Mouse (Mus musculus): Measurements from ENCODE around the gene Lrrc8c. TPM values are rescaled to one million over a fixed set of nuclear protein-coding genes. Genes with fewer than 3 reads are reported as not detected.

Lrrc8c gene
- total and polyA plus RNA-seq, 3 experiments, result 33.0 to 46.0 TPM; not detected in 1

- 0 out of 2 replicates have a peak, but pooled peaks have one; percentile 95 for TF ChIP-seq UBTF (IDR thresholded peaks at IDR 0.05; ENCODE audit: borderline replicate concordance, insufficient read depth, low read depth, low read length)
- no peak for TF ChIP-seq TBP (IDR thresholded peaks at IDR 0.05; ENCODE audit: low read depth, low read length)
- TF ChIP-seq MEF2A (IDR thresholded peaks at IDR 0.05; ENCODE audit: extremely low read depth, insufficient replicate concordance, low read depth, low read length, poor library complexity, severe bottlenecking), result no peak
- no peak for TF ChIP-seq JUND (IDR thresholded peaks at IDR 0.05; ENCODE audit: low read depth, low read length)
Observed at GRCm38 (mm10) chr5:105519096-105519975, at the start of gene Lrrc8c (continued).

GRCm38 (mm10) chr5:105472983-105473705 lies 46.0 kb upstream of the Lrrc8c start:
- no peak for DNase-seq (ENCODE audit: low read depth, low spot score)
- H3K36me3 ChIP-seq (ENCODE audit: control insufficient read depth in 1 of 2, insufficient read depth in 2 of 2, low read length in 2 of 2), result peaks cover 0 to 5% of the 10 kb centered on the region in 2 experiments; a peak in 2 of 4 replicates
- H3K79me2 ChIP-seq (ENCODE audit: control insufficient read depth, insufficient read depth, low read length, poor library complexity), result no peaks in the 10 kb centered on the region
- no peak overlapping the region for H3K9ac ChIP-seq (ENCODE audit: control insufficient read depth, low read depth, low read length, poor library complexity, severe bottlenecking)
- no peaks in the 10 kb centered on the region for H3K27me3 ChIP-seq (ENCODE audit: control insufficient read depth in 1 of 2, insufficient read depth in 2 of 2, low read length in 2 of 2)
- no peak overlapping the region for H3K4me3 ChIP-seq (ENCODE audit: control insufficient read depth in 1 of 2, insufficient read depth in 1 of 2, low read depth in 2 of 2, low read length in 2 of 2)
- no peaks in the 10 kb centered on the region for H3K9me3 ChIP-seq (replicated peaks; ENCODE audit: insufficient read depth, low read length)
- H3K27ac ChIP-seq (ENCODE audit: control insufficient read depth, low read depth, low read length), result no peak overlapping the region
- TF ChIP-seq NRF1 (IDR thresholded peaks at IDR 0.05; ENCODE audit: insufficient read depth, low read depth, low read length, poor library complexity, severe bottlenecking), result no peak
- TF ChIP-seq ZC3H11A (IDR thresholded peaks at IDR 0.05; ENCODE audit: low read depth, low read length), result no peak
- TF ChIP-seq ZNF384 (IDR thresholded peaks at IDR 0.05; ENCODE audit: low read depth, low read length), result no peak
- TF ChIP-seq GATA1 (IDR thresholded peaks at IDR 0.05; ENCODE audit: low read depth, low read length), result no peak
- TF ChIP-seq RCOR1 (IDR thresholded peaks at IDR 0.05; ENCODE audit: low read depth, low read length), result no peak
- no peak for TF ChIP-seq ELF1 (IDR thresholded peaks at IDR 0.05; ENCODE audit: low read depth, low read length)
- TF ChIP-seq EP300 (IDR thresholded peaks at IDR 0.05; ENCODE audit: low read depth in 1 of 2, low read length in 2 of 2), result no peak
- TF ChIP-seq CHD1 (IDR thresholded peaks at IDR 0.05; ENCODE audit: low read depth, low read length), result no peak
- TF ChIP-seq POLR2AphosphoS2 (IDR thresholded peaks at IDR 0.05; ENCODE audit: low read length), result no peak
- TF ChIP-seq E2F4 (IDR thresholded peaks at IDR 0.05; ENCODE audit: borderline replicate concordance, low read depth, low read length), result no peak
- no peak for TF ChIP-seq MYC (IDR thresholded peaks at IDR 0.05; ENCODE audit: low read depth, low read length)
- TF ChIP-seq CHD2 (IDR thresholded peaks at IDR 0.05; ENCODE audit: low read length), result no peak
- no peak for TF ChIP-seq POLR2A (IDR thresholded peaks at IDR 0.05; ENCODE audit: control insufficient read depth in 1 of 2, insufficient read depth in 1 of 2, low read depth in 1 of 2, low read length in 2 of 2, poor library complexity in 1 of 2)
- TF ChIP-seq UBTF (IDR thresholded peaks at IDR 0.05; ENCODE audit: borderline replicate concordance, insufficient read depth, low read depth, low read length), result no peak
- TF ChIP-seq NELFE (IDR thresholded peaks at IDR 0.05; ENCODE audit: low read depth, low read length), result no peak
- TF ChIP-seq USF1 (IDR thresholded peaks at IDR 0.05; ENCODE audit: low read depth, low read length), result no peak
- TF ChIP-seq ZMIZ1 (IDR thresholded peaks at IDR 0.05; ENCODE audit: low read depth, low read length), result no peak
- TF ChIP-seq ETS1 (IDR thresholded peaks at IDR 0.05; ENCODE audit: low read depth, low read length), result no peak
- H3K4me1 ChIP-seq (ENCODE audit: control insufficient read depth in 1 of 2, insufficient read depth in 2 of 2, low read length in 2 of 2), result no peaks in the 10 kb centered on the region

Data from MEL (cell line).